Mouse (Mus musculus): ENCODE results near the gene Camk2n2. TPM values are rescaled to one million over a fixed set of nuclear protein-coding genes. Genes with fewer than 3 reads are reported as not detected.

Gene Camk2n2
- polyA plus RNA-seq (2014; fragmentation: Illumina TruSeq; extraction: RNeasy Lipid Tissue Mini Kit (QIAGEN cat#74804); ENCODE audit: low read depth, low replicate concordance) = 1.9 TPM

DNA sequence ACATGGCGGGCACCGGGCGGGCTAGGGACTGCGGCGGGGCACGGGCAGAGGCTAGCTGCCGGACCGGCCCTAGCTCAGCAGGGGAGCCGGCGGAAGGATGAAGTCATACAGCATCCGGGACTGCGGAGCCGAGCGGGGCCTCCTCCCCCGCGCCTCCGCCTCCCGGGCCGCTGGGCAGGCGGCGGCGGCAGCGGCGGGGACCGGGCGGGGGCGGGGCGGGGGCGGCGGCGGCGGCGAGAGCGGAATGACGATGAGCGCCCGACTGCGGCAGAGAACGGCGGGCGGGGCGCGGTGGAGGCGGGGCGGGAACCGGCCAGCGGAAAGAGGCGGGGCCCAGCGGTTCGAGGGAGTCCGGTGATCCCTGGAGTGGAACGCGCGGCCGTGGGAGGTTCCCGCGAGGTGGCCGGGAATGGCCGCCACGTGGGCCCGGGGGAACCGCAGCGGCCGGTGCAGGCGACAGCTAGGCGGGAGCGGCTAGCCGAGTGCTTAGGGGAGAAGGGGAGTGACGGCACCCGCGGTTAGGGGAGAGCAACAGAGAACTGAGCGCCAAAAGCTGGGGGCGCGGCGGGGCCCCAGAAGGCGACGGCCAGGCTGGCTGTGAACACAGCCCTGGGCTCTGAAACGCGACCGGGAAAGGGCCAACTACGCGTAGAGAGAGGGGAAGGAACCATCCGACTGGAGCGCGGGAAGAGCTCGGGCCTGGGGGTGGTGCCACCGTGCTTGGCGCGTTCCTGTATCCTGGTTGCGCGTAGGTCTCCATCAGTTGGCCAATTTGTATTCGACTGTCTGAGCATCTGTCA, at the start of gene Camk2n2:
Camk2n2 (minus strand) TSS at position 97 of the 800 bp plus-strand sequence.

GRCm38 (mm10) chr16:20668013-20668412, 46.9 kb upstream of the Camk2n2 start, which contains the start of gene Eif4g1:
Eif4g1 (plus strand) TSS chr16:20668313.

GRCm38 (mm10) chr16:20651076-20651946, 30.2 kb upstream of the Camk2n2 start, which contains the start of gene Psmd2:
Psmd2 (plus strand) TSS chr16:20651652.

GRCm38 (mm10) chr16:20629731-20630634, 8.9 kb upstream of the Camk2n2 start, which contains the start of gene Ece2:
Ece2 (plus strand) TSS chr16:20629828.

DNA sequence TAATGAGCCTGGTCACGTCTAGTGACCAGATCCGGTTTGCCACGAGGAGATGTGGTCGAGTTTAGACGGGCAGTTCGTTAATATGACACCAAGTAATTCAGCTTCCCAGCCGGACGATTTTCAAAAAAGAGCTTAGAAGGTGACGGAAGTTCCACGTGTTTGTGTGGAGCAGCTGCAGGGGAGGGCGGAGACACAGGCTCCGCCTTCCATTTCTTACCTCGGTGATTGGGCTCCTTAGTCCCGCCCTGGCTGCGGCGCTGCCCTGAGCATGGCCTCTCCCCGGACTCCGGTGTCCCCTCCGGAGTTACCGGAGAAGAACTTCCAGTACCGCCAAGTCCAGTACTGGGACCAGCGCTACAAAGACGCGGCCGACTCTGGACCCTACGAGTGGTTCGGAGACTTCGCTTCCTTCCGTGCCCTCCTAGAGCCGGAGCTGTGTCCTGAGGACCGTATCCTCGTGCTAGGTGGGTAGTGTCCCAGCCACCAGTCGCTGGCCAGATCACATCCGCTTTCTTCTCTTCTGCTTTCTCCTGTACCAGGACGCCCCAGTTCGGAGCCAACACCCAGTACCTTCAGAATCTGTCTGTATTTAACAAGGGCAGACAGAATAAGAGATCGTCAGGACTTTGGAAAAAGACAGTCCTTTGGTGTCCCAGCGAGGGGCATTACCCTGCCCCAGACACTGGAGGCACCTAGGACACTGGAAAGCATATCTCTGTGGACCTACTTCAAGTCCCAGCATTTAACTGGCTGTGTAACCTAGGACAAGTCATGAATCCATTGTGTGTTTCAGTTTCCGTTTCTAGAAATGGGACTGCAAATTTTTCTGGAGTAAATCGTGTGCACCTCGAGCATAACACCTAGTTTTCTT, 9.5 kb downstream of the Camk2n2 start, which contains the start of the genes Eef1akmt4, Gm49333 and Alg3:
Eef1akmt4 (plus strand) TSS at position 237 of the 871 bp plus-strand sequence.
Gm49333 (plus strand) TSS at position 254 of the 871 bp plus-strand sequence.
Alg3 (minus strand) TSS at position 379 of the 871 bp plus-strand sequence.

GRCm38 (mm10) chr16:20589366-20589938, 31.6 kb downstream of the Camk2n2 start, which contains the start of gene Vwa5b2:
Vwa5b2 (plus strand) TSS chr16:20589471.

Other genes with a start within 250 kb of the Camk2n2 start
- 17.0 TPM for gene Abcc5, start 194.9 kb downstream of the Camk2n2 start, polyA plus RNA-seq (2014; fragmentation: Illumina TruSeq; extraction: RNeasy Lipid Tissue Mini Kit (QIAGEN cat#74804); ENCODE audit: low read depth, low replicate concordance)
- gene Eif2b5, start 122.5 kb downstream of the Camk2n2 start, polyA plus RNA-seq (2014; fragmentation: Illumina TruSeq; extraction: RNeasy Lipid Tissue Mini Kit (QIAGEN cat#74804); ENCODE audit: low read depth, low replicate concordance) = 21.4 TPM
- 4.9 TPM for gene Dvl3, start 104.3 kb downstream of the Camk2n2 start, polyA plus RNA-seq (2014; fragmentation: Illumina TruSeq; extraction: RNeasy Lipid Tissue Mini Kit (QIAGEN cat#74804); ENCODE audit: low read depth, low replicate concordance)
- gene Ap2m1, start 85.8 kb downstream of the Camk2n2 start, polyA plus RNA-seq (2014; fragmentation: Illumina TruSeq; extraction: RNeasy Lipid Tissue Mini Kit (QIAGEN cat#74804); ENCODE audit: low read depth, low replicate concordance) = 44.8 TPM
- gene Abcf3, start 72.7 kb downstream of the Camk2n2 start, polyA plus RNA-seq (2014; fragmentation: Illumina TruSeq; extraction: RNeasy Lipid Tissue Mini Kit (QIAGEN cat#74804); ENCODE audit: low read depth, low replicate concordance) = 25.1 TPM
- not detected for gene Vwa5b2, start 31.8 kb downstream of the Camk2n2 start, polyA plus RNA-seq (2014; fragmentation: Illumina TruSeq; extraction: RNeasy Lipid Tissue Mini Kit (QIAGEN cat#74804); ENCODE audit: low read depth, low replicate concordance)
- 0.52 TPM for gene Eef1akmt4, start 9.7 kb downstream of the Camk2n2 start, polyA plus RNA-seq (2014; fragmentation: Illumina TruSeq; extraction: RNeasy Lipid Tissue Mini Kit (QIAGEN cat#74804); ENCODE audit: low read depth, low replicate concordance)
- gene Gm49333, start 9.7 kb downstream of the Camk2n2 start, polyA plus RNA-seq (2014; fragmentation: Illumina TruSeq; extraction: RNeasy Lipid Tissue Mini Kit (QIAGEN cat#74804); ENCODE audit: low read depth, low replicate concordance) = not detected
- gene Alg3, start 9.6 kb downstream of the Camk2n2 start, polyA plus RNA-seq (2014; fragmentation: Illumina TruSeq; extraction: RNeasy Lipid Tissue Mini Kit (QIAGEN cat#74804); ENCODE audit: low read depth, low replicate concordance) = 5.3 TPM
- gene Ece2, start 8.5 kb upstream of the Camk2n2 start, polyA plus RNA-seq (2014; fragmentation: Illumina TruSeq; extraction: RNeasy Lipid Tissue Mini Kit (QIAGEN cat#74804); ENCODE audit: low read depth, low replicate concordance) = 0.13 TPM
- gene Psmd2, start 30.4 kb upstream of the Camk2n2 start, polyA plus RNA-seq (2014; fragmentation: Illumina TruSeq; extraction: RNeasy Lipid Tissue Mini Kit (QIAGEN cat#74804); ENCODE audit: low read depth, low replicate concordance) = 163 TPM
- 123 TPM for gene Eif4g1, start 47.0 kb upstream of the Camk2n2 start, polyA plus RNA-seq (2014; fragmentation: Illumina TruSeq; extraction: RNeasy Lipid Tissue Mini Kit (QIAGEN cat#74804); ENCODE audit: low read depth, low replicate concordance)
- 0.41 TPM for gene Fam131a, start 72.0 kb upstream of the Camk2n2 start, polyA plus RNA-seq (2014; fragmentation: Illumina TruSeq; extraction: RNeasy Lipid Tissue Mini Kit (QIAGEN cat#74804); ENCODE audit: low read depth, low replicate concordance)
- 9.8 TPM for gene Polr2h, start 96.4 kb upstream of the Camk2n2 start, polyA plus RNA-seq (2014; fragmentation: Illumina TruSeq; extraction: RNeasy Lipid Tissue Mini Kit (QIAGEN cat#74804); ENCODE audit: low read depth, low replicate concordance)
- gene Clcn2, start 96.5 kb upstream of the Camk2n2 start, polyA plus RNA-seq (2014; fragmentation: Illumina TruSeq; extraction: RNeasy Lipid Tissue Mini Kit (QIAGEN cat#74804); ENCODE audit: low read depth, low replicate concordance) = 1.4 TPM
- 0.21 TPM for gene Chrd, start 111.8 kb upstream of the Camk2n2 start, polyA plus RNA-seq (2014; fragmentation: Illumina TruSeq; extraction: RNeasy Lipid Tissue Mini Kit (QIAGEN cat#74804); ENCODE audit: low read depth, low replicate concordance)
- not detected for gene Thpo, start 113.2 kb upstream of the Camk2n2 start, polyA plus RNA-seq (2014; fragmentation: Illumina TruSeq; extraction: RNeasy Lipid Tissue Mini Kit (QIAGEN cat#74804); ENCODE audit: low read depth, low replicate concordance)